Mouse (Mus musculus): ENCODE data around the gene Tmem184a.

DNA sequence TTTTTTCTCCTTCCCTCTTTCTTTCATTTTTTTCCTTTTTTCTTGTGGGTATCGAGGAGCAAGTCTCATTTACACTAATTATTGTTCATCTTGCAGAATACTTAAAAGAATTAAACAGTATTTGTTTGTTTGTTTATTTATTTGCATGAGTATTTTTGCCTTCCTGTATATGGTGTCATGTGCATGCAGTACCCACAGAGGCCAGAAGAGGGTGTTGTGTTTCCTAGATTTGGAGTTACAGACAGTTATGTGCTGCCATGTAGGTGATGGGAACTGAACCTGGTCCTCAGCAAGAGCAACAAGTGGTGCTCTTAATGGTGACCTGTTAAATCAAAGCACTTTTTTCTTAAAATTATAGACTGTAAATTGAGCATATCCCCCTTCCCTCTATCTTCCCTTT lies 7.9 kb upstream of the Tmem184a start:
- TF ChIP-seq EP300 (optimal IDR thresholded peaks at IDR 0.05): no peak
- TF ChIP-seq CTCF (IDR thresholded peaks at IDR 0.05; ENCODE audit: low read depth): peak; percentile 62
